16 mouse cellular contexts compared by ENCODE assay signal in genomic region chr17:30465060-30465762, GRCm38 (mm10).
DNase-seq lines count a peak whose midpoint lies in the region; ATAC-seq and TF ChIP-seq lines count a peak whose summit lies in the region.
"Had no signal": no experiment of that assay in that cellular context is flagged by ENCODE, and none has a peak within 500 bp of the region (broad histone marks: within the 10 kb centered on the region; RNA-seq: fewer than 3 reads in every experiment).

No protein-coding gene starts in this region.

- no peak overlapping the region for H3K4me3 ChIP-seq in heart, embryonic 10.5 days
- H3K4me3 ChIP-seq in lung, embryonic 14.5 days (ENCODE audit: low read depth, low read length) = no peak overlapping the region
- no peak overlapping the region for H3K4me3 ChIP-seq in lung, adult 2 months (replicated peaks; ENCODE audit: extremely low read depth, low read depth, low read length)
- no peak overlapping the region for H3K4me3 ChIP-seq in stomach, embryonic 16.5 days (replicated peaks; ENCODE audit: low read length)
- H3K4me3 ChIP-seq: embryonic facial prominence, embryonic 15.5 days had no signal

- TF ChIP-seq POLR2A in lung, adult 2 months (IDR thresholded peaks at IDR 0.05; ENCODE audit: borderline replicate concordance, extremely low read depth, low read depth, low read length) = no peak

- CTCF ChIA-PET in Patski (lab: Charles Lee) = interaction anchor here (0.8 kb wide), 1 partner anchor 9 kb away, joined by 4 read pairs; no protein-coding TSS in a partner anchor

- H3K27me3 ChIP-seq in heart, embryonic 10.5 days (ENCODE audit: insufficient read depth, poor library complexity, severe bottlenecking) = no peaks in the 10 kb centered on the region
- no peaks in the 10 kb centered on the region for H3K27me3 ChIP-seq in lung, embryonic 14.5 days (ENCODE audit: insufficient read depth, low read length)
- no peaks in the 10 kb centered on the region for H3K27me3 ChIP-seq in Patski
- H3K27me3 ChIP-seq in stomach, embryonic 16.5 days (ENCODE audit: control insufficient read depth, insufficient read depth, low read length) = no peaks in the 10 kb centered on the region
- H3K27me3 ChIP-seq: embryonic facial prominence, embryonic 15.5 days had no signal

- no peaks in the 10 kb centered on the region for H3K9me3 ChIP-seq in heart, embryonic 10.5 days
- no peaks in the 10 kb centered on the region for H3K9me3 ChIP-seq in lung, embryonic 14.5 days (ENCODE audit: low read depth, low read length)
- no peaks in the 10 kb centered on the region for H3K9me3 ChIP-seq in stomach, embryonic 16.5 days (replicated peaks; ENCODE audit: control insufficient read depth, low read length)
- H3K9me3 ChIP-seq: embryonic facial prominence, embryonic 15.5 days had no signal

- in situ Hi-C loops in Patski (cut with MboI; ENCODE audit: low pct_unique_long_range_greater_than_20kb) = no loop called here

- no peak overlapping the region for H3K9ac ChIP-seq in lung, embryonic 14.5 days
- no peak overlapping the region for H3K9ac ChIP-seq in stomach, embryonic 16.5 days (ENCODE audit: low read length)
- H3K9ac ChIP-seq: embryonic facial prominence, embryonic 15.5 days; liver, embryonic 14.5 days had no signal

- POLR2A ChIA-PET in Patski (lab: Charles Lee) = no interaction called here

- WGBS in heart, embryonic 10.5 days = 52% methylated on average over 6 of the region's 6 CpGs
- 36% methylated on average over 6 of the region's 6 CpGs for WGBS in lung, embryonic 14.5 days
- WGBS in lung, adult 2 months = 65% methylated on average over 6 of the region's 6 CpGs
- WGBS in stomach, embryonic 16.5 days = 44% methylated on average over 6 of the region's 6 CpGs

- no peaks in the 10 kb centered on the region for H3K36me3 ChIP-seq in heart, embryonic 10.5 days
- H3K36me3 ChIP-seq in lung, embryonic 14.5 days (ENCODE audit: insufficient read depth) = no peaks in the 10 kb centered on the region
- H3K36me3 ChIP-seq in stomach, embryonic 16.5 days (ENCODE audit: control insufficient read depth, insufficient read depth, low read length) = no peaks in the 10 kb centered on the region
- H3K36me3 ChIP-seq: embryonic facial prominence, embryonic 15.5 days had no signal

- peaks cover 75% of the 10 kb centered on the region for H3K4me1 ChIP-seq in heart, embryonic 10.5 days
- peaks cover 31% of the 10 kb centered on the region for H3K4me1 ChIP-seq in lung, embryonic 14.5 days (ENCODE audit: insufficient read depth)
- no peaks in the 10 kb centered on the region for H3K4me1 ChIP-seq in lung, adult 2 months (ENCODE audit: control insufficient read depth, insufficient read depth, low read length)
- H3K4me1 ChIP-seq in stomach, embryonic 16.5 days (ENCODE audit: control insufficient read depth, insufficient read depth, low read length) = peaks cover 34% of the 10 kb centered on the region

- peak overlapping the region; percentile 71; the same call in 1 of the 2 replicates for H3K27ac ChIP-seq in heart, embryonic 10.5 days
- H3K27ac ChIP-seq in lung, embryonic 14.5 days (ENCODE audit: low read depth) = no peak overlapping the region
- peak overlapping the region; percentile 47; the same call in 1 of the 2 replicates for H3K27ac ChIP-seq in stomach, embryonic 16.5 days (ENCODE audit: low read length)
- H3K27ac ChIP-seq: embryonic facial prominence, embryonic 15.5 days; liver, embryonic 14.5 days had no signal

- no peak for TF ChIP-seq CTCF in lung, embryonic 14.5 days (IDR thresholded peaks at IDR 0.05; ENCODE audit: low read depth)
- no peak for TF ChIP-seq CTCF in lung, adult 2 months (IDR thresholded peaks at IDR 0.05; ENCODE audit: insufficient read depth, low read length)
- TF ChIP-seq CTCF in Patski (IDR thresholded peaks at IDR 0.05) = no peak

- 0 out of 2 replicates have a peak, but pooled peaks have one; percentile 32 for ATAC-seq in lung, embryonic 14.5 days (ENCODE audit: insufficient read depth)
- ATAC-seq in Patski = peak; percentile 69
- ATAC-seq in stomach, embryonic 16.5 days (ENCODE audit: insufficient read depth, low FRiP score) = peak; percentile 76
- ATAC-seq: forebrain, embryonic 14.5 days had no signal

- DNase-seq in heart, embryonic 10.5 days (ENCODE audit: low spot score) = peak; percentile 81
- DNase-seq in heart, adult 18-20 months = no peak
- peak; percentile 56 for DNase-seq in lung, embryonic 14.5 days
- no peak for DNase-seq in lung, adult 2 months
- DNase-seq in Patski (ENCODE audit: low read depth, low spot score) (peak; percentile 27), MN1 (ENCODE audit: low spot score) (no peak)
- no peak for DNase-seq in B cell, adult 2 months
- DNase-seq: cerebellum, adult 18-20 months; gastrocnemius, postnatal 10 days; heart, postnatal 36 days; kidney, postnatal 14 days; right cerebral cortex, postnatal 14 days had no signal

- H3K4me2 ChIP-seq in lung, embryonic 14.5 days = no peak overlapping the region
- no peak overlapping the region for H3K4me2 ChIP-seq in stomach, embryonic 16.5 days (ENCODE audit: low read depth, low read length)
- H3K4me2 ChIP-seq: embryonic facial prominence, embryonic 15.5 days had no signal

Comparison
In these comparisons a context has a peak if more than half of its experiments do, and no peak if none do; other contexts are left out.
1. DNase-seq: peak in heart, embryonic 10.5 days (single experiment), lung, embryonic 14.5 days (single experiment) and Patski (single experiment); none in heart, adult 18-20 months (0 of 2), lung, adult 2 months (single experiment), B cell, adult 2 months (0 of 2) and MN1 (single experiment).
2. Peak in every context shown above with its lines, with median percentiles within 50 percentile points of each other: ATAC-seq.